Mouse (Mus musculus): ENCODE measurements around the gene Clmp. TPM values are rescaled to one million over a fixed set of nuclear protein-coding genes. Genes with fewer than 3 reads are reported as not detected.
"Not testable (repeated sequence)": the region's sequence is repeated elsewhere in the genome, so short reads cannot be mapped to it uniquely, and the experiment has no call there.

The Clmp gene
- total RNA-seq, 4 experiments from 2014 or later: 24.3 to 28.4 (median 26.3) TPM

- peak in 1 of 2 experiments; percentile 18 for DNase-seq (ENCODE audit: low spot score in 2 of 2)
These were observed 45.2 kb downstream of the Clmp start for GRCm38 (mm10) chr9:40730701-40731590.

DNA sequence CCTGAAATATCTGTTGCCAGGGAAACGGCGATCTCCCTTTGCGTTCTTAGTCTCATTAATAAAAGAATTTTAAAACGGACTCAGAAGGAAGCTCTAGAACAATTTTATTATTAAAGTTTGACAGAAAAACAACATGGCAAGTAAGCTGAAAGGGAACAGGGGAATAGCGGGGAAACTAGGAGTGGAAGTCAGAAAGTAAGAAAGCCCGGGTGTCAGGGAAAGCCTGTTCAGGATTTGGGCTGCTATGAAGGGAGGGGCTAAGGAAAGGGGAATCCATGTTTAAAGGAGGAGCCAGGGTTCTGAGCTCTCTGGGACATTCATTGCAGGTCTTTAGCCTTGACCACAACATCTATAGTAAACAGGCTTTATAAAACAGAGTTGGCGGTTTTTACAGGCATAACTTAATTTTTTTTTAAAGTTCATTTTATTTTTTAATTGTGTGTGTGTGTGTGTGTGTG is 45.9 kb downstream of the Clmp start:
- no peak for DNase-seq (ENCODE audit: low spot score in 2 of 2)

GRCm38 (mm10) chr9:40732302-40732701 is 46.5 kb downstream of the Clmp start:
- DNase-seq (ENCODE audit: low spot score in 2 of 2): no peak

- DNase-seq (ENCODE audit: low spot score in 2 of 2): no peak
These were observed 51.4 kb downstream of the Clmp start for GRCm38 (mm10) chr9:40737117-40737516.

- DNase-seq (ENCODE audit: low spot score in 2 of 2): no peak
These were observed 57.8 kb downstream of the Clmp start for GRCm38 (mm10) chr9:40743525-40744034.

GRCm38 (mm10) chr9:40744233-40744632 is 58.5 kb downstream of the Clmp start:
- DNase-seq (ENCODE audit: low spot score in 2 of 2): no peak

DNA sequence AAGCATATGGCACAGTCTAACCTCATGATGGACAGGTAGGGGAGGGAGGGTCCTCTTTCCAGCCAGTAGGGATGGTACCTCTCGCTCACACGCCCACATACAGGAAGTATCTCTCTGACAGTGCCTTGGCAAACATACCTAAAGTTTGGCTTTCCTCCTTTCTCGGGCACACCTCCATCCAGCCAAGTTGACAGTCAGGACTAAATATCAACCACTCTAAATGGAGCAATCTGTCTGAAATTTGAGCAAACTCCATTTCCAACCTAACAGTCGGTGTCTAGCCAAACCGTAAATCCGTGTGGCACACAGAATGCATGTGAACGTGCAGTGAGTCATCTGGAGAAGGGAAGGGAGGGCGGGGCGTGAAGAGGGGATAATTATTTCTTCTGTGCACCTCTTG is 61.0 kb downstream of the Clmp start:
- DNase-seq (ENCODE audit: low spot score in 2 of 2): no peak

DNA sequence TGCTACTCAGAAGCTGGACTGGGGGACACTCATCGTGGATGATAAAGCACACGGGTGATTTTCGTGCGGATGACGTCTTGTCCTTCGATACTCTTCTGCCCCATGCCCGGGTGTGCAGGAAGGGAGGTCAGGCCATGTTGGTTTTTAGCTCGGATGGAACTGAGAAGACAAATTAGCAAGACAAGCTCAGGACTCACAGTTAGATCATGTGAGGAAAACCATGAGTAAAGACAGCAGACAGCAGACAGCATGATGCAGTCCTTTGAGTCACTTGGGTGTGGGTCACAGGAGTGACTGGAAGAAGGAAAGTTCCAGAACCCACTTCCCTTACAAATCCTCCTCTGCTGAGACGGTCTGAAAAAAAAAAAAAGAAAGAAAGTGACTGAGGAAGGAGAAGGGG is 61.5 kb downstream of the Clmp start:
- no peak for DNase-seq (ENCODE audit: low spot score in 2 of 2)

DNA sequence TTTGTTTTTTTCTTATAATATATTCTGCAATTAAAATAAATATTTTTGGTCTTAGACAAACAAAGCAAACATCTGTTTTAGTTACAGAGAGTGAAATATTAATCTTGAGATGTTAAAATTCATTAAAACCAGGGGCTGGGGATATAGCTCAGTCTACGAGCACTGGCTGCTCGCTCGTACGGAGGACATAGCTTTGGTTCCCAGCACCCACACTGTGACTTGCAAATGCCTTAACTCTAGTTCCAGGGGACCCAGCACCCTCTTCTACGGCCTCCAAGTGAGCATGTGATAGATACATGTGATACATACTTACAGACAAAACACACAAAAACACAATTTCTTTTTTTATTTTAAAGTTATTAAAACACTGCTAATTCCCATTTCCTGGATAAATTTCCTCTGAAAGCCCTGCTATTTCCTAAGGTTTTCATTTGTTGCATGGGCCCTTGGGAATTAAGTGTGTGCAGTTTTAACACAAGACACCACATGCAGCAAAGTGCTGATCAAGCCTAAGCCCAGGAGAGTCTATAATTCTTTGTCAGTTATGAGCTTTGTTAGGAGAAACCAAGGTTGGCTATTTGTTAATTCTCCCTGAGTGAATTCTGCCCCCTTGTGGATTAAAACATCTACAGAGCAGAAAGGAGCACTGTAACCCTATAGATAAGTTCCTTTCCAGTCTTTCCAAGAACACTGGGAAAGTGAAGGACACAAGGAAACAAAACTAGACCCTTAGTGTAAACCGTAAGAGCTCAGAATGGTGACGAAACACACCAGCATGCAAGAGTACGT is 64.3 kb downstream of the Clmp start:
- DNase-seq (ENCODE audit: low spot score in 2 of 2): no peak

DNA sequence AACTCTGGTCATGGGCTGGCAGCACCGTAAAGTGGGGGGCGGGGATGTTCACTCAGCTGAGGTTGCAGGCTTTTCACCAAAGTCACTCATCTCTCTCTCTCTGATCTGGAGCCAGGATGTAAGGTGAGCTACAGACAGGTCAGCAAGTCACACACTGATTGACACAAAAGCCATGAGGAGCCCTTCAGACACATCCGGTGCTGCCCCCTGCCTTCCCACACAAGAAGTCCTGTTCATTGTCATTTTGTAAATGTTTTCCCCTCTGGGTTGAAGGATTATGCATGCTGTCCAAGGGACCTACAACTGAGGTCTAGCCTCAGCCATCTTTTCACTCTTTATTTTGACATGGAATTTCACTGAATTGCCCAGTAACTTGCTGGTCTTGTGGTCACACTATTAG is 66.0 kb downstream of the Clmp start:
- DNase-seq (ENCODE audit: low spot score in 2 of 2): no peak

GRCm38 (mm10) chr9:40756401-40756800 is 70.6 kb downstream of the Clmp start:
- DNase-seq (ENCODE audit: low spot score in 2 of 2): peak in 1 of 2 experiments; percentile 46

DNA sequence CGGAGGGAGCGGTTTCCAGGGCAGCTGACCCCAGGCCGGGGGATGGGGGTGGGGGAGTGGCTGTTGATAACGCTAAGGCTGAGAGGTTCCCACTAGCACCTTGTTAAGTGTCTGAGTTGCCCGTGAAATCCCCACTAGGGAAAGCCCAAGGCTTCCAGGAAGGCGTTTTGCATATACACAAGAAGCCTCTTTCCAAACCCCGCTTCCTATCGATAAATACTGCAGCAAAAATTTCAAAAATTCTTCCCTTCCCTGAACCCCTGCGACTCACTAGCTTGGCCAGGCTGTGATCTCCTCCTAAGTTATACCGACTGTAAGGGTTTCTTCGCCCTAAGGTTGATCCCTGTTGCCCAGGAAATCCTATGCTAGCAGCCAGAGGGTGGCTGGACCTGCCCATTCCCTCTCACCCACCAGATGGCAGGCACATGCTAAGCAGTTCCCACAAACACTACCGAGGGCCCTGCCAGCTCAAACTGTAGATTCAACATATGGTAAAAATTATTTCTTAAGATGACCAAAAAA is 71.4 kb downstream of the Clmp start:
- DNase-seq (ENCODE audit: low spot score in 2 of 2): peak in 1 of 2 experiments; percentile 44

DNA sequence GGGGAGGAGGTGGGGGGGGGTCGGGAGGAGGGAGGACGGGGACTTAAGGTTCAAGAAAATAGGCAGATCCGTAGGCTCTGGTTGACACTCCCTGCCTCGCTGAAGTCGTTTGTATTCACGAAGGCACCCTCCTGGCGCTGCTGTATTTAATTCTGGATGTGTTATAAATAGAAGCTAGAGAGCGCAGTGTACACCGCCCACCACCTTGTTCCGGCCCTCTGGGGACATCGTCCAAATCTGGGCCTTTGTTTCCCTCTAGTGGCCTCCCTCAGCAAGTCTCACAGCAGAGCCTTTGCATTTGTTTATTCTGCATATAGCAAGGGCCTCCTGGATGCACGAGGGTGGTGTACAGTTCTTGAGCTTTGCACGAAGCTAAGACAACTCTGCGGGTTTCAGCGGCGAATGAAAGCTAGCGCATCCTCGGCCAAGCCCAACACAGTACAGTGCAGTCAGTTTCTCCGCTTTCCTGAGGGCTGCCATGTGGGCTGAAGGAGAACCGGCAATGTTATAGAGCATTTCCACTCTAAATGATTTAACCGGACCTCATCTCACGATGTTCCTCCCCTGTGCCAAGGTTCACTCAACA is 72.0 kb downstream of the Clmp start:
- DNase-seq (ENCODE audit: low spot score in 2 of 2): peak; percentile 83 to 84

DNA sequence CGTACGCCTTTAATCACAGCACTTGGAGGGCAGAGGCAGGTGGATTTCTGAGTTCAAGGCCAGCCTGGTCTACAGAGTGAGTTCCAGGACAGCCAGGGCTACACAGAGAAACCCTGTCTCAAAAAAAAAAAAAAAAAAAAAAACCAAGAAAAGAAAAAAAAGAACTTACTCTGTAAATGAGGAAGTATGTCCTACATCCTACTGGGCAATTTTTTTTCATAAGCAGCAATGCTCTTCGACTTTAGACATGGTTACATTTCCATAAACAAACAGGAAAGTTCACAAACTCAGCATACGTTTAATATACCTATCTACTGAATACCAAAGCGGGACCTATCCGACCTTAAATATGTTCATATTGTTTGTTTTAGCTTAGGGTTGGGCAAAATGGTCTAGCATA is 76.6 kb downstream of the Clmp start:
- DNase-seq (ENCODE audit: low spot score in 2 of 2): no peak

- DNase-seq (ENCODE audit: low spot score in 2 of 2): no peak
These were observed 79.3 kb downstream of the Clmp start for GRCm38 (mm10) chr9:40764887-40765580.

DNA sequence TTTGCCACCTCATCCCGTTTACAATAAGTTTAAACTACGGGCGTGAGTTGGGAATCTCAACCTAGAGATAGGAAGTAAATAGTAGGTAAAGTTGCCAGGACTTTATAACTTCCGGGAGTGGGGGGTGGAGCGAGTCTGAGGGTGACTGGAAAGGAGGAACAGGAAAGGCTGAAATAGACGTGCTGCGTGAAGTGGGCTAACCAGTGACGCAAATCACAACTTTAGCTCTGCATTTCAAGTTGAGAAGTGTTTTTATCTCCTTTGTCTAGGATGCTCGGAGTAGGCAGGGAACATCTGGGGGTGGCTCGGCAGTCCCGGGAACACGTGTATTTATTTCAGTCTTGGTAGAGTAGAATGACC is 79.8 kb downstream of the Clmp start:
- no peak for DNase-seq (ENCODE audit: low spot score in 2 of 2)

DNA sequence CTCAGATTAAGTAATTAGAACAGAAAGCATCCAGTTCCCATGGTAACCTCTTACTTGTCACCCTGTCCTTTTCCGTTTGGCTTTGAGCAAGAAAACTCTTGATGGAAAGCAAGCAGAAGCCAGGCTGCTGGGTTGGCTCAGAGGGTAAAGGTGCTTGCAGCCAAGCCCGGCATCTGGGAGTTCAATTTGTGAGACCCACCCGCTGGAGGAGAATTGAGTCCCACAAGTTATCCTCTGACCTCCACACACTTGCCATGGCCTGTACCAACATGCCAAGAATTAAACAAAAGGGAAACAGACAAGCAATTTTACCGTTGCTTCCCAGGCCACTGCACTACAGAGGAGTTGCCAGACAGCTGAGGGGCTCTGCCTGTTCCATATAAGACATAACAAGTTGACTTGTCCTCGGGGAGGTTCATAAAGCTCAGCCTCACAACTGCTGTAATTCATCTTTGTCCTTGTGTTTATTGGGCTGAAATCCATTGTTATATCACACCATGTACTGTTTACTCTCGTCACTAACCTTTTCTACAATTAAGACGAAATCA is 80.4 kb downstream of the Clmp start:
- no peak for DNase-seq (ENCODE audit: low spot score in 2 of 2)

GRCm38 (mm10) chr9:40767946-40768345 is 82.2 kb downstream of the Clmp start:
- no peak for DNase-seq (ENCODE audit: low spot score in 2 of 2)

DNA sequence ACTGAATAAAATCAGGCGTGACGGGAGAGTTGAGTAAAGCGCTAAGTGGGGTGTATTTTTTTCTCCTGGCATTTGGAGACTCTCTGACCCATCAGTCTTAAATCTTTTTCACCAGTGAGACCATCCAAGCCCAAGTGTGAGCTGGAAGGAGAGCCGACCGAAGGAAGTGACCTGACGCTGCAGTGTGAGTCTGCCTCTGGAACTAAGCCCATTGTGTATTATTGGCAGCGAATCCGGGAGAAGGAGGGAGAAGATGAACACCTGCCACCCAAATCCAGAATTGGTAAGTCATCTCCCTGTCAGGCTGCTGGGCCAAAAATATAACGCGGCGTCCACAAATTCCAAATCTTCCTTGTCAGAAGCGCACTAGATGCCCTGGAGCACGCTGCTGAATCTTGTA is 86.5 kb downstream of the Clmp start:
- peak in 1 of 2 experiments; percentile 19 for DNase-seq (ENCODE audit: low spot score in 2 of 2)

- not testable (repeated sequence) for DNase-seq (ENCODE audit: low spot score in 2 of 2)
These were observed 87.4 kb downstream of the Clmp start for GRCm38 (mm10) chr9:40773142-40773541.

DNA sequence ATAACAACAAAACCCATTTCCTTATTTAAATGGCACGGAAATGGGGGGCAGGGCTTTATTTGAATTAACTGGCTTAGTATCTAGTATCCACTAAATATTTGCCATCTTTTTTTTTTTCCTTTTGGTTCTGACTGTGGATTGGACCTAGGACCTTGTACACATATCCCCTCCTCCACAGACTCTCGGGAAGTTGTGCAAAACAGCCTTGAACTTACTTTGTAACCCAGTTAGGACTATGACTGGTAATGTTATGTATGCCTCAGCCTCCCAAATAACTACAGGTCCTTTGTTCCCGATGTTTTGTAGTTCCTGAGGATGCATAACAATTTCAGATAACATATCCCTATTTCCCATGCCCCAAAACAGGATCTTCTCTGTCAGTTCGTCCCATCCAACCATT is 88.1 kb downstream of the Clmp start:
- DNase-seq (ENCODE audit: low spot score in 2 of 2): no peak

All from layer of hippocampus, adult 8-10 months (tissue).